Mouse (Mus musculus) adrenal gland, adult (tissue): ENCODE results near the gene Zfp524.

Source experiments
- DNase-seq, 2 experiments: peaks; one replicate each; pipeline ENCODE4 v3.0.0; 2022 to 2023; ENCODE audit warnings: low spot score in 1 of 2; ENCODE audit not compliant: inconsistent age in 2 of 2

Zfp524 gene

DNA sequence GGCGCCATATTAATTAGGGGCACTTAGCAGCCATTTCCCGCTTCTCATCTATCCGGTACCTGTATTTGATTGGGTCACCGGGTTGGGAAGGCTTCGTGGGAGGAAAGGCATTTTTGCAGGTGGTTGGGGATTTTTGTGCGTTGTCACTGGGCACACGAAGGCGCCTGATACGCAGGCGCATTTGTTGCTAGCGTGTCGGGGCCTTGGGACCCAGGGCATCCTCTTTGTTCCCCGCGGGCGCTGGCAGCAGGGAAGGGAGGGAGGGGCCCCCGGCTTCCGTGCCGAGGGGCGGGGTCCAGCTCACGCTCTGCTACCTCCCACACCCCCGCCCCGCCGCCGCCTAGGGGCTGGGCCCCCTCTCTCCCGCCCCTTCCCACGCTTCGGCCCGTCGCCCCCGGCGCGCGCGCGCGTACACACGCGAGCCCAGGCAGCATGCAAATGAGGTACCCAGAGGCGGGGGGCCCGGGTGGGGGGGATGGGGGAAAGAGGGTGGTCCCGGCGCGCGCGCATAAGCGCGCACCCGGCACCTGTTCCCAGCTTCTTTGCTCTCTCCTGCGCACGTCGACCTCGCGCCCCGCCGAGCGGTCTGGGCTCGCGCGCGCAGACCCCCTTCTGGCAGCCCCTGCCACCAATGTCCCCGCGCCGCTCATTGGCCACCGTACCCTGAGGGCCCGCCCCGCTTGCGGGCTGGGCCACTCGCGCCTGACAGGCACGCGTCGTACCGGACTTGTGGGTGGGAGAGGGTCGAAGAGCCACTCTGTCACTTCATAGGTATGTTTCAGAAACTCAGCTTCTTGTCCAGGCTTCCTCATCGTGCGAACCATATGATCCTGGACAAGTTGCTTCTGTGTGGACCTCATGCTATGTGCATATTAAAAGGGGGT, 1.1 kb downstream of the Zfp524 start, which contains the start of gene Gm44973:
TSS of gene Gm44973 (plus strand) at position 379 of the 884 bp plus-strand sequence.
- DNase-seq = peak; percentile 97 to 99

DNA sequence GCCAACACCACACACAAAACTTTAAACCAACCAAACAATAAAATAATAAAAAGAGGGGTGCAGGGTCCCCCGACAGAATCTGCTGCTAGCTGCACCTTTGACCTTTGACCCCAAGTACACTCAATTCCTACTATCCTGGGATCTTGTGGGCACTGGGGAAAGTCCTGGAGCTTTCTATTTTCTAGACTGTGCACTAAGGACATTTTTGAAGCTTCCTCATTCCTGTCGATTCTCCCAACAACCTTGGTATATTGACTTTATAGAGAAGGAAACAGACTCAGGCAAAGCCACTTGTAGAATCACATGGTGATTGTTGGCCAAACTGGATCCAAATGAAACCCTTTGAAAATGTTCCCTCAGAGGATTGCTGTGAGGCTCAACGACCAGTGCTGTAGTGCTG, 1.8 kb downstream of the Zfp524 start:
- DNase-seq = no peak

DNA sequence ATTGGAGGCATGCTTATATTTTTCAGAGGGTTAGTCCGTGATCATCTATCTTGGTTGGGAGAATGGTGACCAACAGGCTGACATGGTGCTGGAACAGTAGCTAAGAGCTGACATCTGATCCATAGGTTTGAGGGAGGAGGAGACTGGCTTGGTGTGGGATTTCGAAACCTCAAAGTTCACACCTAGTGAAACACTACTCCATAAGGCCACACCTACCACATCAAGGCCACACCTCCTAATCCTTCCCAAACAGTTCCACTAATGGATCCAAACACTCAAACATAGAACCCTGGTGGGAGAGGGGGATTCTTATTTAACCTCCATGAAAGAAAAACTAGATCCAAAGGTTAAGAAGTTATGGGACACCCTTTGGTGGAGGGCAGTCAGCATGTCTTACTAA, 2.7 kb downstream of the Zfp524 start:
- no peak for DNase-seq

DNA sequence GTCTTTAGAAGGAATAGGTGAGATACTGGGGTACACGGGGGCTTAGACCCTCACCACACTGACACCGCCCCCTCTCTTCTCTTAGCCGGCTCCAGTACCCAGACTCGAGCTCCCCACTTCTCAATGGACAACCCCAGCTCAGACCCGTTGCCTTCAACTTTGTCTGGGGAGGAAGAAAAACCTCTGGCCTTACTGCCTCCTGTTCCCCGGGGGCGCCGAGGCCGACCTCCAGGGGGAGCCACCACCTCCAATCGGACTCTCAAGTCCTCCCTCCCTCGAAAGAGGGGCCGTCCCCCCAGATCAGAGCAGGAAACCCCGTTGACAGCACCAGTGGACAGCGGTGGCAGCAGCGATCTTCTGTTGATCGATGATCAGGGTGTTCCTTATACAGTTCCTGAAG, 3.1 kb downstream of the Zfp524 start:
- peak; percentile 48 to 65 for DNase-seq

DNA sequence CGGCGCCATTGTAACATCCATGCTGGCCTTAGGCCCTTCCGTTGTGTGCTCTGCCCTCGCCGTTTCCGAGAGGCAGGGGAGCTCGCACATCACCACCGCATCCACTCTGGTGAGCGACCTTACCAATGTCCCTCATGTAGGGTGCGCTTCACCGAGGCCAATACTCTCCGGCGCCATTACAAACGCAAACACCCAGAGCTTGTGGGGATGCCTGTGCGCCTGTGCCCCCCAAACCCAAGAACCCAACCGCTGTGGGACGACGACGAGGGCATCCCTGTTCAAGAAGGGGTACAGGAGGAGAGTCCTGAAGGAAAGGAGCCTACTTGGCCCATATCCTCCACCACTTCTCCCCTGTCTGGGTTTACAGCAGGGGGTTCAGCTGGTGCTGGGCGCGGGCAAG, 3.7 kb downstream of the Zfp524 start:
- DNase-seq = peak in 1 of 2 experiments; percentile 29

DNA sequence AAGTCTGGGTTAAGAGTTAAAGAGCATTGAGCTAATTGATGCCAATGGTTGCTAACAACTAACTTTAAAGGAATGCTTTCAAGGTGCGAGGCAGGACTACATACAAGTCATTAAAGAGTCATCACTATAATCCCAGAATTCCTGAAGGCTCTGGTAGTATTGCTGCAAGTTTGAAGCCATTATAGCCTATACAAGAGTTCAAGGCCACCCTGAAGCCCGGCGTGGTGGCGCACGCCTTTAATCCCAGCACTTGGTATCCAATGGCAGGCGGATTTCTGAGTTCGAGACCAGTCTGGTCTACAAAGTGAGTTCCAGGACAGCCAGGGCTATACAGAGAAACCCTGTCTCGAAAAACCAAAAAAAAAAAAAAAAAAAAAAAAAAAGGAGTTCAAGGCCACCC, 5.4 kb downstream of the Zfp524 start:
- peak; percentile 44 to 72 for DNase-seq

DNA sequence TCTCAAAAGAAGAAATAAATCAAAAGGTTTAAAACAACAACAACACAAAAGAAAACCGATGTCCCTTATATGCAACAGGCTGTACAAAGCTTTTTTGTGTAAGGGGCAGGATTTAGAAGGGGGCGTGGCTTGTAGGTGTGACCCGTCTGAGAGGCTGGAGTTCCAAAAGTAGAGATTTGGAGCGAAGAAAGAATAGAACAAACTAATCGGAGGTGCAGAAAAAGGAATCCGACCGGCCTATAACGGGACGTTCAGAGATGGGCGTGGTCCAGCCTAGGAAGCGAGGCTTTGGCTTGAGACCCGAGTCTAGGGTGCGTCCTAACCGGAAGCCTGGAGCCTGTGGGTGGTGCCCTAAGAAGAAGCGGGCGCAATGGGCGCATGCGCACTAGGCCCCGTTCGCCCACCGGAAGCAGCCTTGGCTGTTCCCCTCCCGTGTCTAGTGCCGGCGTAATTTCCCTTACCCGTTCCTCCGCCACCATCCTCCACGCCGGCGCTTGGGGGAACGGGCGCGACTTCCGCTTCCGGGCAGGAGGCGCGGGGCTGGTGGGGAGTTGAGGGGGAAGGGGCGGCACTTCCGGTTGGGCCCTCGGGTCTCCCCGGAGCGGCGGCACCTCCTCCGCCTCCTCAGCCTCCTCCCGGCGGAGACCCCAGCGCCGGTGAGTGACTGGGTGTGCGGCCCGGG, 5.9 kb downstream of the Zfp524 start, which contains the start of the genes Zfp865 and Ccdc106:
TSS of gene Zfp865 (plus strand) at position 377 of the 682 bp plus-strand sequence.
TSS of gene Ccdc106 (plus strand) at position 554 of the 682 bp plus-strand sequence.
- DNase-seq = peak; percentile 100

DNA sequence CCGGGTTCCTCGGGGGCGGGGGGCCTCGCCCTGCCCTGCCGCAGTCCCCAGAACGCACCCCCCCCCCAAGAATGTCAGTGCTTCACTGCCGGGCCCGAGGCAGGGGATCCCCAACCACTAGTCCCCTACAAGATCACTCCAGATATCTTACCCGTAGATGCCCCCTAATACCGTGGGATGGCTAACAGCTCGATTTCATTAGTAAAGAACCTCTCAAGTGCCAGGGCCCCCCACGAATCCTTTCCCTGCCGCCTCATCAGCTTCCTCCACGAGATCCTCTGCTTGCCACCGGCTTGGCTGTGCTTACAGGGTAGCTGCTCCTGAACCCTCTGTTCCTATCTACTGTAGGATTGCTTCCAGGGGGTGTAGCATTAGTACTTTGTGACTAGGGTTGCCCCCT, 6.5 kb downstream of the Zfp524 start:
- DNase-seq = no peak

DNA sequence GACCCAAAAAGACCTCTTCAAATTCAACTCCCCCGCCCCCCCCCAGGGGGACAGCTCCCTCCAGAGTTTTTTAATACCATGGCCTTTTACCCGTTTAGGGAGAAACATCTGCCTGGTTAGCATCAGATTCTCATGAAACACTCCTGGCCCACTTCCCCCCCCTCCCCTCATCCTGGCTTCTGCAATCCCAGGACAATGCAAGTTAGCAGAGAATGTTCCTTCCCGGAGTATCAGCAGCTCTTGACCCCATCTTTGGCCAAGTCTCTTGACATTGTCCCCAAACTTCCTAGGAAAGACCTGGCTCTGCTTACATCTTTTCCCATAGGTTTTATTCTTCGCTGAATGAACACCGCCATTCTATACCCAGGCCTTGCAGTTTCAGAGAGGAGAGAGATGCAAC, 7.0 kb downstream of the Zfp524 start:
- DNase-seq = no peak

DNA sequence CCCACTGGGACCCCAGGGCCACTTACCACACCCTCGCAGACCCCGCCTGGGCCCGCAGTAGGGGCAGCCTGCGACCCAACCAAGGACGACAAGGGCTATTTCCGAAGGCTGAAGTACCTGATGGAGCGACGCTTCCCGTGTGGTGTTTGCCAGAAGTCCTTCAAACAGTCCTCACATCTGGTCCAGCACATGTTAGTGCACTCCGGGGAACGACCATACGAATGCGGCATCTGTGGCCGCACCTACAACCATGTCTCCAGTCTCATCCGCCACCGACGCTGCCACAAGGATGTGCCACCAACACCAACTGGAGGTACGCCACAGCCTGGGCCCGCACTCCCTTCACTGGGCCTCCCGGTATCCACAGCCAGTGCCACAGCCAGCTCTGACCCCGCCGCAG, 15.3 kb downstream of the Zfp524 start:
- DNase-seq = no peak

DNA sequence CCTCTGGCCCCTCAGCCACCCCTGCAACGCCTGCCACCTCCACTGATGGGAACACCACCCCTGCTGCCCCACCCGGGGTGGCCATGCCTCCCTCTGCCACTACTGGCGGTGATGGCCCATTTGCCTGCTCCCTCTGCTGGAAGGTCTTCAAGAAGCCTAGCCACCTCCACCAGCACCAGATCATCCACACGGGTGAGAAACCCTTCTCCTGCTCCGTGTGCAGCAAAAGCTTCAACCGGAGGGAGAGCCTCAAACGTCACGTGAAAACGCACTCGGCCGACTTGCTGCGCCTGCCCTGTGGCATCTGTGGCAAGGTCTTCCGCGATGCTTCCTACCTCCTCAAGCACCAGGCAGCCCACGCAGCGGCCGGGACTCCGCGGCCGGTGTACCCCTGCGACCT, 15.7 kb downstream of the Zfp524 start:
- DNase-seq = no peak

DNA sequence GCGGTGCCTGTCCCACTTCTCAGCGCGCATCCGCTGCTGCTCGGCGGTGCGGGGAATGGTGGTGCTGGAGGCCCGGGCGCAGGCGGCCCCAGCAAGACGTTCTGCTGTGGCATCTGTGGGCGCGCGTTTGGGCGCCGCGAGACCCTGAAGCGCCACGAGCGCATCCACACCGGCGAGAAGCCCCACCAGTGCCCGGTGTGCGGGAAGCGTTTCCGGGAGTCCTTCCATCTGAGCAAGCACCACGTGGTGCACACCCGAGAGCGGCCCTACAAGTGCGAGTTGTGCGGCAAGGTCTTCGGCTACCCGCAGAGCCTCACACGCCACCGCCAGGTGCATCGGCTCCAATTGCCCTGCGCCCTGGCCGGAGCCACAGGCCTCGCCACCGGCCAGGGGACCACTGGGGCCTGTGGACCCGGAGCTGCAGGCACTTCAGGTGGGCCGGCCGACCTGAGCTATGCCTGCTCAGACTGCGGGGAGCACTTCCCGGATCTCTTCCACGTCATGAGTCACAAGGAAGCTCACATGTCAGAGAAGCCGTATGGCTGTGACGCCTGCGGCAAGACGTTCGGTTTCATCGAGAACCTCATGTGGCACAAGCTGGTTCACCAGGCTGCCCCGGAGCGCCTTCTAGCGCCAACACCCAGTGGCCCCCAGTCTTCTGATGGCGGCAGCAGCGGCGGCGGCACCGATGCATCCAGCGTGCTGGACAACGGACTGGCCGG, 16.5 kb downstream of the Zfp524 start:
- DNase-seq = no peak

DNA sequence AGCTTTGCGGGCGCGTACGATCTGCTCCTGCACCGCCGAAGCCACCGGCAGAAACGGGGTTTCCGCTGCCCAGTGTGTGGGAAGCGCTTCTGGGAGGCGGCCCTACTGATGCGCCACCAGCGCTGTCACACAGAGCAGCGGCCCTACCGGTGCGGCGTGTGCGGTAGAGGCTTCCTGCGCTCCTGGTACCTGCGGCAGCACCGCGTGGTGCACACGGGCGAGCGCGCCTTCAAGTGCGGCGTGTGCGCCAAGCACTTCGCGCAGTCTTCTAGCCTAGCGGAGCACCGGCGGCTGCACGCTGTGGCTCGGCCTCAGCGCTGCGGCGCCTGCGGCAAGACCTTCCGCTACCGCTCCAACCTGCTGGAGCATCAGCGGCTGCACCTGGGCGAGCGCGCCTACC, 17.3 kb downstream of the Zfp524 start:
- DNase-seq = no peak

DNA sequence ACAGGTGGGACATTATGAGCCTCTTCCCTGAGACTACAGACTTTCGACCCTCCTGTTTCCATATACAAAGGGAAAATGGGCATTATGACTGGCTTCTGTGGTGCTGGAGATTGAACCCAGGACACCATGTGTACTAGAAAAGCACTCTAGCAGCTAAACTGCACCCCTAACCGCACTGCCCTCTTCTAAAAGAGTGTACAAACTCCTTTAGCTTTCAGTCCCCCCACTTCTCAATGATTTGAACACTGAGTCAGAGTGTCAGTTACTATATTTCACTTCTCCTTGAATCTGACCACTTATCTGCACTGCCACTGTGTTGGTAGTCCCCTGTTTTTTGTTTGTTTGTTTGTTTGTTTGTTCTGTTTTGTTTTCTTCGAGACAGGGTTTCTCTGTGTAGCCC, 19.6 kb downstream of the Zfp524 start, which contains the start of gene 4632433K11Rik:
TSS of gene 4632433K11Rik (plus strand) at position 301 of the 400 bp plus-strand sequence.
- DNase-seq = no peak

DNA sequence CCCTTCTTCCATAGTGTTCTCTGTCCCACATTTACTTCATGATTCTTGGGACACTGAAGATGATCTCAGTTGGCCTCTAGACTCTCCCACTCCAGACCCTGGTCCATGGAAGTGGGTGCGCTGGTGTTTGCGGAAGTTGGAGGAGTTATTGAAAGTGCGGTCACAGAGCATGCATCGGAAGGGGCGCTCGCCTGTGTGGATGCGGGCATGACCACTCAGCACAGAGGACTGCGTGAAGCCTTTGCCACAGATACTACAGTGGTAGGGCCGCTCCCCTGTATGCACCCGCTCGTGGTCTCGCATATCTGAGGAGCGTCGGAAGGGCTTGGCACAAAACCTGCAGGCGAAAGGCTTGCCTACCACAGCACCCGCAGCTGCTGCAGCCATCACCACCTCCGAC, 21.4 kb downstream of the Zfp524 start:
- DNase-seq = no peak

DNA sequence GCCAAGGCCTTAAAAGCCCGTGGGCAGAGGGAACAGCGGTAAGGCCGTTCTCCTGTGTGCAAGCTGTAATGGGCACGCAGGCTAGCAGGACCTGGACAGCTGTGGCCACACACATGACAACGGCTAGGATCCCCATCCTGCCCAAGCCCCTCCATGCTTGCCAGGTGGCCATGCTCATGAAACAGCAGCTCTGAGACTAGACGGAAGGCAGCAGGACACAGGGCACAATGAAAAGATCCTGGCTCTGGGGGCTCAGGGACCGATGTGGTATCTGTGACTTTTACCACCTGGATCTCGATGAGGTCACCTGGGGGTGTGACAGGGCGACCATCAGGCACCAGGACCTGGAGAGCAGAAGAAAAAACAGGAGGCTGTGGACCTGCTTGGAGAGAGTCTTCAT, 21.9 kb downstream of the Zfp524 start:
- no peak for DNase-seq

DNA sequence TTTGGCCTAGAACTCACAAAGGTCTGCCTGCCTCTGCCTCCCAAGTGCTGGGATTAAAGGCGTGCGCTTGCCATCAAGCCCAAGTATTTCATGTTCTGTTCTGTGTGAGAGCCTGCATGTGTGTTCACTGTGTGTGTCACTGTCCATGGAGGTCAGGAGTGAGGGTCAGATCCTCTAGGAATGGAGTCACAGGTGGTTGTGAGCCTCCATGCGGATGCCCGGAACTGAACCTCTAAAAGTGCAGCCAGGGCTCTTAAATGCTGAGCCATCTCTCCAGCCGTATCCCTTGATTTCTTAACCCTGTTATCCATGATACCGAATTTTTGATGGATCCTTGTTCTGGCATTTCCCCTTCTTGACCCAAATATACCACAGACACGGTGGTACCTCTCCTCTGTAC, 22.8 kb downstream of the Zfp524 start:
- no peak for DNase-seq

DNA sequence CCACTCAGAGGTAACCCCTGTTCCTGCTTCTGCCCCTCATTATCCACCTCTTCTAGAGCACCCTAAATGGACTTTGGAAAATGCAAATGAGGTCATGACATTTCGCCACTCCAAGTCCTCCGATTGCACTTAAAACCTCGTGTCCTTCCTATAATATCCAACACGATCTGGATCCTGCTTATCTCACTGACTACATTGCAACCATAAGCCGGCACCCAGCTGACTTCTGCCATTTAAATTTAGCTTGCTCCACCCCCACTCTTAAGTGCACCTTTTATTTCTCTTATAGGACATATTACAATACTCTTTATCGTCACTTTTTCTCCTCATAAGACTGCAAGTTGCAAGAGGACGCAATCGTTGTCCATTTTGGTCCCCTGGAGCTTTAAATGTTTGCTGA, 23.3 kb downstream of the Zfp524 start:
- no peak for DNase-seq

DNA sequence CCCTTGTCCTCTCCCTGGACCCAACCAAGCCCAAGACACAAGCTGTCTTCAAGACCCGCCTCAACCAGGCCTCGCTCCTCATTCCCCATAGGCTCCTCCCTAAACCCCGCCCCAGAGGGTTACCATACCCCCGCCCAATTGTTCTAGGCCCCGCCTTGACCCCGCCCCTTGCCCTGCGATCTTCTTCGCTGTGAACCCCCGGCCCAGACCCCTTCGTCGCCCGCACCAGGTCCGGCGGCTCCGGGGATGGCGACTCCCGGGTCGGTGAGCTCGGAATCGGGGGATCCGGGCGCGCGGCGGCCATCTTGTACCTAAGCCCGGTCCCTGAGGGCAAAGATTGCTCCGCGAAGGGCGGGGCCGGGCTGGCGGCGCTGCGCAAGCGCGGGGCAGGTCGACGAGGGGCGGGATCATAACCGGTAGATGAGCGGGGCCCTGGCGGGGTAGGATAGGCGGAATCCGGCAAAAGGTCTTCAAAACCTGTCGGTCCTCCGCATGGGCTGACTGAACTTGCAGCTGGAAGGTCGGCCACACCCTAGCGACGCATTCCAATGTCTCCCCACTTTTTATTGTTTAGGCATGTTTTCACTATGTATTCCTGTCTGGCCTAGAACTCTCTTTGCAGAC, 24.0 kb downstream of the Zfp524 start, which contains the start of gene Zfp784:
TSS of gene Zfp784 (minus strand) at position 338 of the 624 bp plus-strand sequence.
- peak; percentile 96 to 99 for DNase-seq

DNA sequence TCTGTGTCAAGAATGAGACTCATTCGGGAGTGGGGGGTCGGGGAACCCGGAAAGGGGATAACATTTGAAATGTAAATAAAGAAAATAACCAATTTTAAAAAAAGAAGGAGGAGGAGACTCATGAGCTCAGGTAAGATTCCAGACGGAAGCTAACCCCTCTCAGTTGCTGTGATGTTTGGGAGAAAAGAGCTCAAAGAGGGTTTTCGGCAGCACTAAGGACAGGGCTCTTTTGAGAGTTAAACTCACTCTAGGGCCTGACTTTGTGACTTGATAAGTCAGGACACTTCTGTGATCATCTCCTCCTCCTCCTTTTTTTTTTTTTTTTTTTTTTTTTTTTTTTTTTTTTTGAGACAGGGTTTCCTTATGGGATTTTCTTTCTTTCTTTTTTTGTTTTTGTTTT, 24.7 kb downstream of the Zfp524 start:
- no peak for DNase-seq

DNA sequence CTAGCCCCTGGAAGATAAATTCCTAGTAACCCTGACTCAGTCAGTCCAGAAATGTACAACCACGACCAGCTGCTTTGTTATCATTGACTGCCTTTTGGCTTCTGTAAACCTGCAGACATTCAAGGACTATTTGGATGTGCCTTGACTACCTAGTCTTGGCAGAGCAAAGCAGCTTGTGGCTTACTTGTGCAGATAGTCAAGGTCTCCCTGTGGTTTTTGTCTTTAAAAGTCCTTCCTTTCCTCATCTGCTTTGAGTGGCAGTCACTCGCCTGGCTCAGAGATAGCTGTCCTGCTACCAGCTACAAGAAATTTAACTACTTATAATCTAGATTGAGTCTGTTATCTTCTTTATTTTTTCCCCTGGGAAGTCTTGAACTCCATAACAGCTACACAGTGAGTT, 30.8 kb downstream of the Zfp524 start:
- DNase-seq = no peak
